Mouse (Mus musculus): ENCODE measurements around the gene Endou. TPM values are rescaled to one million over a fixed set of nuclear protein-coding genes. Genes with fewer than 3 reads are reported as not detected.
"Not testable (repeated sequence)": the region's sequence is repeated elsewhere in the genome, so short reads cannot be mapped to it uniquely, and the experiment has no call there.

Gene Endou
- total RNA-seq, 2 experiments from 2014 or later: not detected

DNA sequence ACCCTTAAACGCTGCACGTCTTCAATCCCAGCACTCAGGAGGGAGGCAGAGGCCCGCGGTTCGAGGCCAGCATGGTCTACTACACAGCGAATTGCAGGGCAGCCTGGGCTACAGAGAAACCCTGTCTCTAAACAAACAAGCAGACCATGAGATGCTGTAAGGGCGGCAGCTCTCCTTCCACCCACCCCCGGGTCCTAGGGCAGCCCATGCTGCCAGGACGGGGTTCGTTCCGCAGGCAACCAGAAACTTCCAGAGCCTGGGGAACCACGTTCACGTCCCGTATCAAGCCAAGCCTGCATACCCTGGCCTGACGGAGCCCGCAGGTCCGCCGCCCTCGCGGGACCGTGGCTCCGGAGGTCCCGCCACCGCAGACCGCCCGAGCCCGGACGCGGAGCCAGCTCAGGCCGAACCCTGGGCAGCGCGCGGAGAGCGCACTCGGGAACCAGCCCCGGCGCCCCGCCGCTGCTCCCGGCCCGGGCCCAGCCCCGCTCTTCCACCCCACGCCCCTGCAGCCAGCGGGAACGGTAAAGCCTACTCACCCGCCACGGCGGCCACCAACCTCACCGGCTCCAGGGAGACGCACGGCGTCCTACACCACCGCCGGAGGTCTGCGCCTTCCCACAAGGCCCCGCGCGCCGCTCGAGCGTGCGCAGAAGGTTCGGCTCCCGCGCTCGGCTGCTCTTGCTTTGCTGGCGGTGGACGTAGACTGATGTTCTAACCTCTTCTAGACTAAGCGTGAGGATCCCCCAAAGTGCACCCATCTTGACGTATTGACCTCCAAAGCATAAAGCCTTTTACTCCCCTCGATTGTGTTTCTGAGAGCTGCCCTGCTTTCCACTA, 25.7 kb downstream of the Endou start, which contains the start of gene Rpap3:
TSS of gene Rpap3 (minus strand) at position 615 of the 840 bp plus-strand sequence.
- ATAC-seq (replicated peaks; ENCODE audit: low FRiP score, poor library complexity, severe bottlenecking): peak; percentile 95

DNA sequence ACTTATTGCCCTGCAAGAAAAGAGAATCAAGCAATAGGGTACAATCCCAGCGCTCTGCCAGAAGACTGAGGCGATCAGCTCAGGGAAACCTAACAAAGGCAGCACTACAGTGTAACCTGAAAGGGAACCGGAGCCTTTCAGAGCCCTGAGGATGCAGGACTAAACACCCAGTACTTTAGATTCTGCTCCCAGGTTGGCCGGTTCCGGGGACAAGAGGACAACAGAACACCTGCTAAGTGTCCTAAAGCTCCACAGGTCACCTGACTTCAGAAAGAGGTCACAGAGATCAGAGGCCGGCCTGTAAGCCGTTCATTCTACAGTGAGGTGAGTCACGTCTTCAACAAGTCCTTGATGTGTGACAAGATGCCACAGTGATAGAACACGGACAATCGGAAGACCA, 34.5 kb downstream of the Endou start:
- ATAC-seq (replicated peaks; ENCODE audit: low FRiP score, poor library complexity, severe bottlenecking): no peak

DNA sequence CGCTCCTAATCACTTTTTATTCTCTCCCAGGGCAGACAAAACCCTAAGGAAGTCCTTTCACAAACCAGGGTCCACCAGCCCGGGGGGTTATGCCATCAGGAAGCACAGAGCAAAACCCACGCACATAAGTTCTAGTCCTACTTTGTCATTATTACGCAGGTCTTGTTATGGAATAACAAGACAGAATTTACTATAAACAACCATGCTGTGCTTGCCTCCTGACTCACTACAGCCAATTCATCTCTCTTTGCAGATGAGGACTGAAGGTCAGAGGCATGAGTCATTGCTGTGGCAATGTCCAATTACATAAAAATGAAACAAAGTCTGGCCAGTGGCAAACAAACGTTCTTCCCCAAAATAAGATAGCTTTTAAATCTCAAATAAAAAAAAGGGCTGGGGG, 37.7 kb downstream of the Endou start:
- ATAC-seq (replicated peaks; ENCODE audit: low FRiP score, poor library complexity, severe bottlenecking): no peak

DNA sequence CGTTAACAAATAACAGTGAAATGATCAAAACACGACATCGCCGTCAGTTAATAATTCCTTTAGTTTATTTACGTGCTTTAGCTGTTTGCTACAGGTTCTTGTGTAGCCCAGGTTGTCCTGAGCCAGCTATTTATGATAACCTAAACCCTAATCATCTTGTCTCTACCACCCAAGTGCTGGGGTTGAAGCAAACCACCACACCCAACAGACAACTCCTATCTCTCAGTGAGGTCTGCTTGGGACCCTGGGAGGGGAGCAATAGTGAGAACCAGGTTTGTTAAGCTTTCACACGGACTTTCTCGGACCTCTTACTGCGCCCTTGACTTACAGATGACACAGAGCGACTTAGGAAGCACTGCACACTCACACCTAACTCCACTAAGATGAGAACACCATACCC, 47.0 kb downstream of the Endou start:
- ATAC-seq (replicated peaks; ENCODE audit: low FRiP score, poor library complexity, severe bottlenecking): no peak

DNA sequence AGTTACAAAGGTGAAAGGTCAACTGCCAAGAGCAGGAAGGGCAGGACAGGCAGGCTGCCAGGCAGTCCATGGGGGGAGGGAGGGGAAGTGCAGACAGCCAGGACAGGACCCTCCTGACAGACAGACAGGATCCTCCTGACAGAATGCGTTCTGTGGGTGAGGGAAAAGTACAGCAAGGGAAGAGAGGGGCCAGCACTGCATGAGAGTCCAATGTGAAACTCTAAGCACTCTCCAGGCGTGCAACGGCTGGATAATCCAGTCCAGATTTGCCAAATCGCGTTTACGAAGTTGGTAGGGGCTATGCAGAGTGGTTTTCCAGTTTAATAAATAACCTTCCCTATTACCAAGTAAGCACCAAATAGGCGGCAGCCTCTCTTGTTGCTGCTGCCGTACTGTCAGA, 49.1 kb downstream of the Endou start:
- ATAC-seq (replicated peaks; ENCODE audit: low FRiP score, poor library complexity, severe bottlenecking): no peak

DNA sequence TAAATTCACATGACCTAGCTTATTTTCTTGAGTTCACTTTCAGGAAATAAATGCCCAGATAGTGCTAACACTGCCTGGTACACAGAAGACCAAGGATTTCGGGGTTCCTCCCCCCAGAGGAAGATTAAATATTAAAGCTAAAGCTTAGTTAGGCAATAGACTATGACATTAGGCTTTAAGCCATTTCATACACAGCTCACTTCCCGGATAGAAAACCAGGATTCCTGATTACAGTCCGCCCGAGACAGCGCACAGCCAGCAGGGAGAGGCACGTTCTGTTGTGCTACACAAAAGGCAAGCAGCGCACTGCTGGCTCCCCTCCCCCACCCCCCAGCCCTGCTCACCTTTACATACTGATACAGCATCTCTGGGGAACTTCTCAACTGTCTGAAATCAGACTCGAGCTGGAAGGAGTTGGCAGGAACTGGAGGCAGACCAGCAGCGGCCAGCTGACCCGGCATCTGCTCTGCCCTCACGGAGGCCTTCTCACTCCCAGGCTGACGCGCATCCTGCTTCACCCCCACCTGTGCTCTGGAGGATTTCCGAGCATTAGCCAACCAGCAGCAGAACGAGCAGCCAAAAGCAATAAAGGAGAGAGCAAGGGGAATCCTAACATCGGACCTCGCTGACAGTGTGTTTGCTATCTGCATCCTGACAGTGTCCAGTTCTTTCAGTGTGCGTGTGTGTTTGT, 51.0 kb downstream of the Endou start:
- no peak for ATAC-seq (replicated peaks; ENCODE audit: low FRiP score, poor library complexity, severe bottlenecking)

DNA sequence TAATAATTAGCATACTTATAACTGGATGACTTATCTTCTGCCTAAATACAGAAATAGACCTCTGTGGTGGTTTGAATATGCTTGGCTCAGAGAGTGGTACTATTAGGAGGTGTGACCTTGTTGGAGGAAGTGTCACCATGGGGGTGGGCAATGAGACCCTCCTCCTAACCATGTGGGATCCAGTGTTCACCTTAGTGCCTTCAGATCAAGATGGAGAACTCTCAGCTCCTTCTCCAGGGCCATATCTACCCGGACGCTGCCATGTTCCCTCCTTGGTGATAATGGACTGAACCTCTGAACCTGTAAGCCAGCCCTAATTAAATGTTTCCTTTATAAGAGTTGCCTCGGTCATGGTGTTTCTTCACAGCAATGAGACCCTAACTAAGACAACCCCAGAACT, 53.8 kb downstream of the Endou start:
- ATAC-seq (replicated peaks; ENCODE audit: low FRiP score, poor library complexity, severe bottlenecking): no peak

DNA sequence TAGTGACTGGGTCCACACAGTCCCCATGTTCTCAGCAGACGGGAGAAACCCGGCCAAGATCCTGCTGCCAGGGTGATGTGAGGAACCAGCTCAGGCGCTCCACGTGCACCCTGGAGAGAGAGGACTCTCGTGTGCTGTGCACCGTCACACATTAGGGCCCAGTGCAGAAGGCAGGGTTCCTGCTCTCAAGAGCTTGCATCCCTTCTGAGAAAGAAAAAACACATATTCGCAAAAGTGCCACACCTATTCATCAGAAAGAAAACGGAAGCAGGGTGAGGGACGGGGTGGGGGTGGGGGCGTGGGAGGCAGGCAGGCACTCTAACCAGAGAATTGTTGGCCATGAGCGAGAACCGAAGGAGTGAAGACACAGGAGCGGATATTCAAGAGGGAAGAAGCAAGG, 55.2 kb downstream of the Endou start:
- no peak for ATAC-seq (replicated peaks; ENCODE audit: low FRiP score, poor library complexity, severe bottlenecking)

DNA sequence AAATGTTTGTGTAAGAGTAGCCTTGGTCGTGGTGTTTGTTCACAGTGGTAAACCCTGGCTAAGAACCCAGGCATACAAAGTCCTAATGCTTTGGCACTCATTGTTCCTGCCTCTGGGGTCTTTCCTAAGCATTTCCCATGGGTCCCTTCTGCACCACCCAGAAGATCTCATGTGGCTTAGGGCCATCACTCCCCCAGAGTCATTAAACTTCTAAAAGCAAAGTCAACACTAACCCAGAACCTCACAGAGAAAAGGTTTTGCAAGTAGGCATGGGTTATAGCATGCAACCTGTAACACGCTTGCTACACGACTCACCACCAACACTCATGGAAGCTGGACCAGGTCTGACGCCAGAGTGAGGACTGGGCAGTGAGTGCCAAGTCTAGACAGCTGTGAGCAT, 56.7 kb downstream of the Endou start:
- ATAC-seq (replicated peaks; ENCODE audit: low FRiP score, poor library complexity, severe bottlenecking): no peak

DNA sequence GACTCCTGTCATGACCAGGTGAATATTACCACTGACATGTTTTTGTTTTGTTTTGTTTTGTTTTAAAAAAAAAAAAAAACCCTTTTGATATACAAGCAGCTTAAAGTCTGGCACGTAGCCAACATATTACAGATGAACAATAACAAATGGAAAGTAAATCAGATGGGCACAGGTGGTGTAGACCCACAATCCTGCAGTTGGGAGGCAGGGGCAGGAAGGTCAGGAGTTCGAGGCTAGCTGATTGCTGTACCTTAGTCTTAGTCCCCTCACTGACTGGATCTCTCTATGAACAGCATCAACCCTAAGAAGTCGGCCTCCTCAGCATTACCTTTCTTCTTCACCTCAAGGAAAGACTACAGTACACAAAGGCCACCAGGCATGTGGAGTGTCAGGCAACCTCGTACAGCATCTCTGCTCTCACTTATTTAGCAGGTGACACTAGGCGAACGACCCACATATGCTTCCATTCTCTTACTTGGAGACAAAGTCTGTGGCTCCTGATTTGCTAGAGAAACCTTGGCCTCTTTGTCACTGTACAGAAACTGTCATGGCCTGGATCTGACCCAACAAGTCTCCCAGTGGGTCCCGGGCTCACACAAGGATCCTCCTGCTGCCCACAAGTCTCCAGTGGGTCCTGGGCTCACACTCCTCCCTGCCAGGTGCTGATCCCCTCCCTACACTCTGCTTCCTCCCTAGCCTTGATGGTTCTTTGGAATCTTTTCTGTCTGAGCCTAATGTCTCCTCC, 57.7 kb downstream of the Endou start:
- no peak for ATAC-seq (replicated peaks; ENCODE audit: low FRiP score, poor library complexity, severe bottlenecking)

DNA sequence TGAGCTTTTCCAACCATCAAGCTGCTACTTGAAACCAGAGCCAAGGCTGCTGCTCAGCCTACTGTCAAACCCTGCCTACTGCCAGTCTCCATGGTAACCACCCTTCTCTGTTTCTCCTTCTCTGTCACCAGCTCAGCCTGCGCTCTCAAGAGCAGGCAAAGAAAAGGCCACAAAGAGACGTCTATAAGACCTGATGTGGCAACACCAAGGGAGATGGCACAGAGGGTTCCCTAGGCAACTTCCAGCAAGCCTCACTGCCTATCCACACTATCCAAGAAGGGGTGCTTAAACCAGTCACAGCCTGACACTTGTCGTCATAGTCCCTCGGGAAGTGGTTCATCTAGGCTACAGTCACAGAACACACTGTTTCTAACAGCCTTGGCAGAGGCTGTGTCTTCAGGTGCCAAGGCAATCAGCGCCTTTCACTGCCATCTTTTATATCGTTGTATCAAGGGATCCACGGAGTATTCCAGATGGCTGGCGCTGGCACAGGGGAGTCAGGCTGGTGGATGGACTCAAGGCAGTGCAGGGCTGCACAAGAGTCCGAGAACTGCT, 58.9 kb downstream of the Endou start:
- ATAC-seq (replicated peaks; ENCODE audit: low FRiP score, poor library complexity, severe bottlenecking): no peak

DNA sequence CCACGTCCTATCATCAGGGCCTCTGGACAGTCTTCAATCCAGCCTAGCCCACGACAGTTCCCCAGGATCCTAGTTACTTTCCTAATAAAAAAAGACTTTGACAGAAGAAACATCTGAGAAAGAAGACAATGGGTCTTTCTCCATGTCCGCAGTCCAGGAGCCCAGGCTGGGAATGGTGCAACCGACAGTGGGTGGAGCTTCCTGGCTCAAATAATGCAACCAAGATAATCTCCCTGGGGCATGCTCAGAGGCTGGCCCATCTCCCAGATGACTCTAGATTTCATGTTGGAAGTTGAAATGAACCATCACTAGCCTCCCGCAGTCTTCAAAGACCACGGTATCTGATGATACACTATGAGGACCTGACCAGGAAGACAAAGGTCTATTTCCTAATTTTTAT, 60.6 kb downstream of the Endou start:
- ATAC-seq (replicated peaks; ENCODE audit: low FRiP score, poor library complexity, severe bottlenecking): no peak

DNA sequence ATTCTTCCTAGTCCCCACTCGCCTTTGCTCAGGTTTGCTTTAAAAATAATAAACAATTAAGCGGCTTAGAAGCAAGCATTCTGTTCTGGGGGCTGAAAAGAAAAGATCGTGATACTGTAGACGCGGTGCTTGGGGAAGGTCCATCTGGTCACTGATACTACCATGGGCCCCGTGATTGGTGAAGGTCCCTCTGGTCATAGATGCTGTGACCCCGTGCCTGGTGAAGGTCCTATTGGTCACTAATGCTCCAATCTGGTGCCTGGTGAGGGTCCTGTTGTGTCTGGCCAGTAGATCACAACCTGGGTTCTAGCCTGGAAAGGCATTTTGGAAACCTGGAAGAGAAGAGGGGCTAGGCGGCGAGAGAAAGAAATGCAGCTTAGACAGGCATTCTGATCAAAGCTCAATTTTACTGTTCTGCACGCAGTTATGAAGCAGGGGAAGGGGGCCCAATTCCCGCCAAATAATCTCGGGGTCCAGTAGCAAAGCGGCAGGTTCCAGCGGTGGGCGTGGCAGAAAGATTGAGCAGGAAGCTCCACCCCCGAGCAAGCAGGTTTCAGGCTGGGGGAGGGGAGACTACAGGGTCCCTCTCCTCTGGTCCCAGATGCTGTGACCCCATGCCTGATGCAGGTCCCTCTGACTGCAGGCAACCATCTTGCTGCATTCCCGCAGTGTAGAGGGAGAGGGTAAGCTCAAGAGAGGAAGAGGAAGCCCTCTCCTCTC, 62.8 kb downstream of the Endou start:
- ATAC-seq (replicated peaks; ENCODE audit: low FRiP score, poor library complexity, severe bottlenecking): not testable (repeated sequence)

DNA sequence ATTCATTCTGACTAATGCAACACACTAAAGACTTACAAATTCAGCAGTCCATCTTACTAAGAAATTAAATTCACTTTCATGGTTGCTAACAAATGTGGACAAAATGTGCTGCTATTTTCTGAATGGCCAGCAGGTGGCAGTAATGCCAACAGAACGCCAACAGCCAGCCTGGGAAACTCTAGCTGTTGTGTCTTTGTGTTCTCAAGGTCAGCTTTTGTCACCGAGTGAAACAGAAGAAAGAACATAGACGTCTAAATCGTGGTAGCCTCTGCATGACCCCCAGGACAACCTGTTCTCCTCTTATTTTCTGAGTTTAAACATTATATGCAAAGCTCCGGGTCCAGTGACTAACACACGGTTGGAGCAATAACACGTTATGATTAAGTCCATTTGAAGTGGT, 63.7 kb downstream of the Endou start:
- ATAC-seq (replicated peaks; ENCODE audit: low FRiP score, poor library complexity, severe bottlenecking): peak; percentile 53; the same call in 1 of the 2 replicates

DNA sequence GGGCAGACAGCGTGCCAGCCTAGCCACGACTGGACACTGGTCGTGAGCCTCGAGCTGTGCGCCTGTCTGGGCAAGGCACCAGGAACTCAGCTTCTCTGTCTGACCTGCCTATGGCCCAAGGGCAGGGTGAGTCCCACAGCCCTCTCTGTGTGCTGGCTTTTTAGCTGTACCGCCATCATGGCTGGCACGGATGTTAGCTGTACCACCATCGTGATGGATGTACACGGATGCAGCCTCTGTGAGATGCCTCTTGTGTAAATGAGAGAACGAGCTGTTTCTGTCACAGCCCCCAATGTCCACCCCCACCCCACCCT, 64.7 kb downstream of the Endou start:
- ATAC-seq (replicated peaks; ENCODE audit: low FRiP score, poor library complexity, severe bottlenecking): no peak

DNA sequence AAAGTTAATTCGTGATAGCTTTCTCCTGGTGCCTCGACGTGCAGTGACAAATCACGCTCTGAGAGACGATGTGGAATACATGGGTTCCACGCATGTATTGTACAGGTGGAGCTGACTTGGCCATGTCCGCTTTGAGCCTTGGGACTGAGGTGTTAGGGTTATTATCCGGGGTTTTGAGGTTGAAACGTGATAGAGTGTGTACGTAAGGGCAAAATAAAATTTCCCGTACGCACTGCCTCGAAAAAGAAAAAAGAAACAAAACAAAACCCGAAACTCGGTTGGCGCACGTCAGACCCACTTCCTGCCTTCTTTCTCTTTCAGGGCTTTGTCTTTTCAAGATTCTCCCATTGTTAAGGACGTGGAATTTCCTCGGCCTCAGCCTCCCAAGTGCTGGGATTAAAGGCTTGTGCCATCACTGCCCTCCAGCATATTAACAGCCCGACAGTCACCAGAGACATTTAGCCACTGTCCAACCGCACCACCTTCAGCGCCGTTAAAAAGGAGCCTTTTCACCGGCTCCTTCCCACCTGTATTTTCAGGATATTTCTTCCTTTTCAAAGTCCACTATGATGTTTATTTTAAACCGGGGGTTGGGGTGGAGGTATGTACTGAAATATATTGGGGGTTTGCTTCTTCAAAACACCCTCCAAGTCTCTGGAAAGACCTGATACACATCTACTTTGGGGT, 65.2 kb downstream of the Endou start:
- ATAC-seq (replicated peaks; ENCODE audit: low FRiP score, poor library complexity, severe bottlenecking): no peak

DNA sequence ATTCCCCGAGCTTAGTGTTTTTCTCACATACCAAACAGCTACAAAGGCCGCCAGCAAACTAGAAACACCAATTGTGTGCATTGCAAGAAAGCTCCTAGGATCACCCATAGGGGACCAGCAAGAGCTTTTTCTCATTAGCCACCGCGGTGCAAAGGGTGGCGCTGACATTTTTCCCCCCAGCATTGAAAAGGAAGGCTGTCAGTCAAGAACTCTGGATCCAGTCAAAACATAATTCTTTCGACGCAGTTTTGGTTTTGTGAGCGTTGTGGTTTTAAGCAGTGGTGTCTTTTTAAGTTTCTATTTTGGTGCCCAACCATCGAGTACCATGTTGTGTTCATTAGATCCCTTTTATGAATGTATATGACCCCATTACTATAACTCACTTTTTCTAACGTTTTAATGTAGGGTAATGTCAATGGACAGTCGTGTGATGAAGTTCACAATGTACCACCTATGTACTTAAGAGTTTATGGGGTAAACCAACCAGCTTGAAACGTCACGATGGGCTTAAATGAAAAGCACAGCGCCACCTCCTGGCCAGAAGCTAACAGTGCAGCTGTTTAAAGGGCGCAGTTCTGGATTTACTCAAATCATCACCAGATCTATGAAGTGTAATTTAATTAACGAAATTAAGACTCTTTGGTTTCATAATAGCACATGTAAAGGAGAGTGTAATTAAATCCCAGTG, 66.0 kb downstream of the Endou start:
- no peak for ATAC-seq (replicated peaks; ENCODE audit: low FRiP score, poor library complexity, severe bottlenecking)

DNA sequence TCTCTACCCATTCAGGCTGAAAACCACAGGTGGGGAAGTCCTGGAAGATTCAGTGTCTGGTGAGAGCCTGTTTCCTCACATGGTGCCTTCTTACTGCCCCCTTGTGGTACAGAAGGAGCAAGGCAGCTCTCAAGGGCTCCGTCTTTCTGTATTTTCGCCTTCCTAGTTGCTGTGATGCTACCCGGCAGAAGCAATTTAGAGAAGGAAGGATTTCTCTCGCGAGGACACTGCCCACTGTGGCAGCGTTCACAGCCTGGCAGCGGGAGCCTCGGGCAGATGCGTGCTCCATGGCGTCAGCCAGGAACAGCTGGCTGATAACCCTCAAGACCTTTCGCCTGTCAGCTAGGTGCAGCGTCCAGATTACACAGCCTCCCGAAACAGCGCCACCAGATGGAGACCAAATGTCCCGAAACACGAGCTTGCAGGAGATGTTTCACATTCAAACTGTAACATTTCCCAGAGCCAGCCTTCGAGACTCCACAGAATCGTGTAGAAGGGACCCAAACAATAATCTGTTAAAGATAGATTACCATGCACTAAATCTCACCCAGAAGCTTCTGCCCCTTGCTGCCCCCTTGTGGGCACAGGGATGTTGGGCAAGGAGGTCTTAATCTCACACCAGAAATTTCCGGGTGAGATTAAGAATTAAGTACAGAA, 67.3 kb downstream of the Endou start:
- peak; percentile 74 for ATAC-seq (replicated peaks; ENCODE audit: low FRiP score, poor library complexity, severe bottlenecking)

Data from erythroblast, adult 5-6 weeks (primary cell).